Mouse (Mus musculus) liver, embryonic 14.5 days (tissue): Measurements from ENCODE around the gene Slc44a5. TPM values are rescaled to one million over a fixed set of nuclear protein-coding genes. Genes with fewer than 3 reads are reported as not detected.
A peak's percentile ranks its signal among the peaks of the same experiment; 100 is the strongest.
"Not testable (repeated sequence)": the region's sequence is repeated elsewhere in the genome, so short reads cannot be mapped to it uniquely, and the experiment has no call there.

ENCODE experiments used
- ATAC-seq: fragments of 200-750 bp; cut with Nextera tagmentation; 2 replicates; pipeline ENCODE4 v1.8.0; 2017; ENCODE audit warnings: moderate number of reproducible peaks, mild to moderate bottlenecking, moderate library complexity; ENCODE audit not compliant: insufficient read depth
- DNase-seq, 3 experiments: peaks; one replicate each; pipeline ENCODE4 v3.0.0-alpha.2; 2012 to 2013; ENCODE audit warnings: low read depth in 3 of 3, low spot score in 3 of 3
- H3K27ac ChIP-seq: fragments of 300-500 bp; sonication (generic); 2 replicates; pipeline ENCODE4 v1.5.1; 2014; ENCODE audit warnings: moderate library complexity, mild to moderate bottlenecking, control low read depth, inconsistent platforms
- H3K27me3 ChIP-seq: fragments of 300-500 bp; sonication (generic); 2 replicates; pipeline ENCODE4 v1.6.1; 2014; ENCODE audit warnings: mild to moderate bottlenecking, low read length, moderate library complexity; ENCODE audit not compliant: control insufficient read depth, insufficient read depth
- H3K36me3 ChIP-seq: fragments of 300-500 bp; sonication (generic); replicated peaks from 2 replicates; pipeline ENCODE4 v1.6.1; 2014; ENCODE audit warnings: low read depth; ENCODE audit not compliant: control insufficient read depth, insufficient read depth
- H3K4me1 ChIP-seq, 2 experiments: fragments of 200-500 bp in 1 of 2; fragments of 300-500 bp in 1 of 2; sonication (generic) in 1 of 2; replicated peaks; 2 replicates each; pipeline ENCODE4 v1.6.1; 2012 to 2014; ENCODE audit warnings: antibody characterized with exemption in 1 of 2, inconsistent platforms in 1 of 2, low read length in 1 of 2; ENCODE audit not compliant: control insufficient read depth in 2 of 2, insufficient read depth in 2 of 2
- H3K4me2 ChIP-seq: fragments of 300-500 bp; sonication (generic); 2 replicates; pipeline ENCODE4 v1.6.1; 2014; ENCODE audit warnings: low read depth, mild to moderate bottlenecking, control low read depth, moderate library complexity
- H3K4me3 ChIP-seq, 2 experiments: fragments of 200-500 bp in 1 of 2; fragments of 300-500 bp in 1 of 2; sonication (generic) in 1 of 2; 2 replicates each; pipeline ENCODE4 v1.5.1; 2012 to 2014; ENCODE audit warnings: low read depth in 2 of 2, low read length in 2 of 2, mild to moderate bottlenecking in 2 of 2, control low read depth in 1 of 2, inconsistent platforms in 1 of 2, moderate library complexity in 1 of 2; ENCODE audit not compliant: insufficient read depth in 1 of 2
- H3K9ac ChIP-seq: fragments of 300-500 bp; sonication (generic); replicated peaks from 2 replicates; pipeline ENCODE4 v1.6.1; 2014; ENCODE audit warnings: mild to moderate bottlenecking, control low read depth, moderate library complexity
- H3K9me3 ChIP-seq: fragments of 300-500 bp; sonication (generic); 2 replicates; pipeline ENCODE4 v1.6.1; 2016; ENCODE audit warnings: low read length, mixed read lengths; ENCODE audit not compliant: control insufficient read depth
- CTCF ChIP-seq: IDR thresholded peaks from 2 replicates; pipeline ENCODE4 v1.5.1; 2016; ENCODE audit warnings: antibody characterized with exemption, low read depth, control low read depth
- EP300 ChIP-seq: IDR thresholded peaks from 2 replicates; pipeline ENCODE4 v1.6.1; 2016; ENCODE audit warnings: antibody characterized with exemption, low read depth
- WGBS: fragments of 180-500 bp; shearing (Covaris S2); extraction: QIAGEN DNeasy Blood & Tissue Kit; methylation state at CpG from one replicate; pipeline ENCODE4 v1.1.7; 2014; ENCODE audit not compliant: insufficient replicate concordance; 5-methylcytosine and 5-hydroxymethylcytosine counted together
- polyA plus RNA-seq, 2 experiments: library from polyadenylated mRNA; depleted of rRNA in 1 of 2; stranded (reverse) in 1 of 2; unstranded in 1 of 2; fragments of >200 nt; fragmentation: Nextera tagmentation in 1 of 2; extraction: Ambion mirVana in 1 of 2; gene quantifications; 2 replicates each; pipeline versions ENCODE4 v1.2.1 to v1.2.3; 2012 to 2014

Gene Slc44a5
- polyA plus RNA-seq, 2 experiments = 0.39 to 0.48 TPM

- H3K4me2 ChIP-seq = no peak overlapping the region
- no peak overlapping the region for H3K27ac ChIP-seq
- no peaks in the 10 kb centered on the region for H3K36me3 ChIP-seq
- no peak overlapping the region for H3K9ac ChIP-seq
- no peaks in the 10 kb centered on the region for H3K4me1 ChIP-seq
- no peaks in the 10 kb centered on the region for H3K27me3 ChIP-seq
- H3K9me3 ChIP-seq = no peaks in the 10 kb centered on the region
- TF ChIP-seq CTCF (no peak), EP300 (no peak)
- DNase-seq = no peak
- ATAC-seq = no peak
- H3K4me3 ChIP-seq = no peak overlapping the region
- 31% methylated on average over 10 of the region's 10 CpGs for WGBS
These were observed 279.0 kb downstream of the Slc44a5 start for GRCm38 (mm10) chr3:154252219-154252618.

- H3K4me3 ChIP-seq, H3K36me3 ChIP-seq, H3K9ac ChIP-seq, H3K4me2 ChIP-seq, ATAC-seq, DNase-seq, H3K4me1 ChIP-seq, H3K27ac ChIP-seq, H3K9me3 ChIP-seq, H3K27me3 ChIP-seq: not testable (repeated sequence)
- 70% methylated on average over 2 of the region's 2 CpGs for WGBS
These were observed 281.0 kb downstream of the Slc44a5 start for GRCm38 (mm10) chr3:154254187-154254586.

- Histone ChIP-seq H3K4me1 (no peaks in the 10 kb centered on the region), H3K9me3 (no peaks in the 10 kb centered on the region), H3K27me3 (no peaks in the 10 kb centered on the region), H3K4me3 (no peak overlapping the region), H3K9ac (no peak overlapping the region), H3K4me2 (no peak overlapping the region), H3K36me3 (no peaks in the 10 kb centered on the region), H3K27ac (no peak overlapping the region)
- no peak for TF ChIP-seq CTCF
- DNase-seq = no peak
- ATAC-seq = no peak
These were observed 284.1 kb downstream of the Slc44a5 start for GRCm38 (mm10) chr3:154257312-154257711.

- H3K36me3 ChIP-seq = no peaks in the 10 kb centered on the region
- no peak for DNase-seq
- TF ChIP-seq CTCF (no peak), EP300 (no peak)
- no peak overlapping the region for H3K9ac ChIP-seq
- H3K4me3 ChIP-seq = no peak overlapping the region
- WGBS = 57% methylated on average over 9 of the region's 9 CpGs
- ATAC-seq = no peak
- no peaks in the 10 kb centered on the region for H3K9me3 ChIP-seq
- H3K4me2 ChIP-seq = no peak overlapping the region
- H3K27ac ChIP-seq = no peak overlapping the region
- H3K27me3 ChIP-seq = no peaks in the 10 kb centered on the region
- H3K4me1 ChIP-seq = no peaks in the 10 kb centered on the region
These were observed 295.1 kb downstream of the Slc44a5 start for GRCm38 (mm10) chr3:154268313-154268712.

- Histone ChIP-seq H3K36me3 (no peaks in the 10 kb centered on the region), H3K27ac (no peak overlapping the region), H3K9ac (no peak overlapping the region), H3K4me3 (no peak overlapping the region), H3K27me3 (no peaks in the 10 kb centered on the region), H3K9me3 (no peaks in the 10 kb centered on the region), H3K4me2 (no peak overlapping the region; the same call in 1 of the 2 replicates), H3K4me1 (no peaks in the 10 kb centered on the region)
- DNase-seq (peak in 1 of 3 experiments; percentile 6), ATAC-seq (no peak)
- TF ChIP-seq CTCF (peak; percentile 95), EP300 (no peak)
- WGBS = 15% methylated on average over 19 of the region's 19 CpGs
These were observed 296.6 kb downstream of the Slc44a5 start for GRCm38 (mm10) chr3:154269757-154270366.
